Mouse (Mus musculus) adrenal gland, adult 8-10 months (tissue): ENCODE data around the gene Gbe1. TPM values are rescaled to one million over a fixed set of nuclear protein-coding genes. Genes with fewer than 3 reads are reported as not detected.

Experiments
- DNase-seq: peaks from one replicate; pipeline ENCODE4 v3.0.0; 2022
- total RNA-seq, 4 experiments: library from RNA; stranded (reverse); gene quantifications; 2 replicates each; pipeline ENCODE4 v1.2.4; 2022

Gbe1 gene
- 10 to 100 TPM; 22.0 to 54.2 (median 37.2) TPM for total RNA-seq

DNA sequence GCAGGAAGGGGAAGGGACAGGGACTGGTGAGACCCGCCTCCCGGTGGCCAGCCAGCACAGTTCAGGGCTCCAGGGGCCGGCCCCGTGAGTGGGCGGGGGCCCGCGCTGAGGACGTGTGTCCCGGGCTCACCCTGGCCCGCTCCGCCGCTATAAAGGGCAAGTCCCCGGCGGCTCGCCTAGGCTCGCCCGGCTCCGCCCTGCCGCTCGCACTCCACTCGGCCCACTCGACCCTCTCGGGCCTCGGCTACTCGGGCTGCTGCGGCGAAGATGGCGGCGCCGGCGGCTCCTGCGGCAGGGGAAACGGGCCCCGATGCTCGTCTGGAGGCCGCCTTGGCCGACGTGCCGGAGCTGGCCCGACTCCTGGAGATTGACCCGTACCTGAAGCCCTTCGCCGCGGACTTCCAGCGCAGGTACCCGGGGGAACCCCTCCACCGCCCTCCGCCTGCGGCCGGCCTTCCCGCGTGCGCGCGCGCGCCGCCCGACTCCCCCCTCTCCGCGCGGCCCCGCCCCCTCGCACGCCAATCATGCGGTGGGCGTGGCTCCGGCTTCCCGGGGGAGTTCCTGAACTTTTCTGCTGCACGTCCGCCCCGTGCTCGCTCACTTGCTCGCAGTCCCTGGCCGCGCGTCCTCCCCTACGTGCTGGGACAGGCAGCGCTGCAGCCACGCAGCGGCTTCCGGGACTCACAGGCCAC lies at the start of gene Gbe1:
Gene Gbe1, plus strand, starts transcription at position 64 of the 692 bp plus-strand sequence.
- peak; percentile 92 for DNase-seq

DNA sequence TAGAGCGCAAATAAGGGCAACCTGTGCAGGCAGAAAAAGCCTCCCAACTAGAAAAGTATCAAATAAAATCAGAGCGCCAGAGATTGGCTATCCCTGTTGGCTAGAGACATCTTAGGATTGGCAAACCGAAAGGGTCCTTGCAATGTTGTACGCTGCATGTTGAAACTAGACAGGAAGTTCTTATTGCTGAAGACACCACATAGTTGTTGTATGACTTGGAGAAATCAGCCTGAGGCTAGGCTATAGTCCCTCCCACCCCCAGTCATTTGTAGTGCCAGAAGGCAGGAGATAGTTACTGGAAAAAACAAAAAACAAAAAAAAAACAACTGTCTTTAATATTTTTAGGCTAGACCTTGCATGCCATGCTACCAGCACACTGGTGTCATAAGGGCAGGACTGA lies 3.1 kb upstream of the Gbe1 start:
- DNase-seq = no peak

DNA sequence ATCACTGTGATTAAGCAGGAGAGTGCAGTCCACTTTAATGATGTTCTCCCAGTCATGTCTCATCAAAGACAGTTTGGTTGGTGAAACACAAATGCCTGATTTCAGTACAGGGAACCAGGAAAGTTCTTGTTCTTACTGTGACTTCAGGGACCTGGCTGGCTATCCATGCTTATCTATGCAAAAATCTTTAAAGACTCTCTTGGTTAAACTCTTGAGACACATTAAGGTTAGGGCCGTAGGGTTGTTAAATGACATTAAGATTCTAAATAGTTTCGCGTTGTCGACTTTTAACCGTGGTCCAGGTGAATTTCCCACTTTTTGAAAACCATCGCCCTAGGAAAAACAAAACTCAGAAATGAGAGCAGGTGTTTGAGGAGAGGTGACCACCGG lies 258 bp upstream of the Gbe1 start:
- no peak for DNase-seq

DNA sequence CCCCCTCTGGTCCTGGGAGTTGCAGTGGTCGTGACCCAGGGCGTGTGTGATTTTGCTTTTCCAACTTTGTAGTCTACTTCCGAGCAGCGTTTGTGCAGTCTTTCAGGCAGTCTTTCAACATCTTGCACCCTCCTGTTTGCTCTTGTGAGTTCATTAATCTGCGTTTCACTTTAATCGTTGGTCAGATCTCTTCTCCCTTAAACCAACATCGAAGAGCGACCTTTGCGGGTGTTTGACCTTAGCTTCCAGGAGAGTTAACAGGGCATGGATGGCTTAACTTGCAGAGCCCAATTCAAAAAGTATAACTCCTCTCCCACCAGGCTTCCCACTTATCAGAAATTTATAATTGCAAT lies 805 bp downstream of the Gbe1 start:
- no peak for DNase-seq

DNA sequence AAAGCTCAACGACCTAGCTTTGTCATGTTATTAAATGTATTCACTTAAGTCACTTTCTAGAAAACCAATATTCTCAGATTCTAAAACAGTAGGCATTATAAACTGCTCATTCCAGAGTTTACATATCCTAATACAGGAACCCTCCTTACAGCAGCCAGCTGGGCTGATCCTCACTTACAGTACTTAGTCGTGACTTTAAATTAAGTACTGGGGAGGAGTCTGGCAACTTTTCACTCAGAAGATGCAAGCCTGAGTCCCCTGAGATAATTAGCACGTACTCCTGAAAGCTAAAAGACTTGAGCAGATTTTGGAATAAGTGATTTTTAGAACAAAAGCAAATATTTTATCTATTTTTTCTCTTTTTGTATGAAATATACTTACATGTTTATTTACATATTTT lies 1.5 kb downstream of the Gbe1 start:
- DNase-seq = no peak

DNA sequence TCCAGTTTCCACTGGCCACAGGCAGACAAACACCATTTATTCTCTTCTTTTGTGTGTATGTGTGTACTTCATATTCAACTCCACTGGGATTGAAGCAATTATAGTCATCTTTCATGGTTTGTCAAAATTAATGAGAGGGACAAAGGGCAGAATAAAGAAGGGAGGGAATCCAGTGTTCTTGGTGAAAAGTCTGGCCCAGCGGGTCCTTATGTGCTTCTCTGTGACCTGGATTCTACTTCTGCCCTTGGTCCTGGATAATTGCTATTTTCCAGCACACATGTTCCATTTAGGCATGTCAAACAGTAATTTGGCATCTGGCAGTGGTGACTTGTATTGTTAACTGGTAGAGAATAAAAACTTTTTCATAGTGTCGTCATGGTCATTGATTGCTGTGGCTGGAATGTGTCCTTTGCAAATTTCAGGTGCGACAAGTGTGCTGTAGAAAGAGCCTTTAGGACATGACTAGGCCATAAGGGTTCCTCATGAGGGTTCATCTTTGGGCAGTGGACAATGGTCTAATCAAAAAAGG lies 2.2 kb downstream of the Gbe1 start:
- no peak for DNase-seq

DNA sequence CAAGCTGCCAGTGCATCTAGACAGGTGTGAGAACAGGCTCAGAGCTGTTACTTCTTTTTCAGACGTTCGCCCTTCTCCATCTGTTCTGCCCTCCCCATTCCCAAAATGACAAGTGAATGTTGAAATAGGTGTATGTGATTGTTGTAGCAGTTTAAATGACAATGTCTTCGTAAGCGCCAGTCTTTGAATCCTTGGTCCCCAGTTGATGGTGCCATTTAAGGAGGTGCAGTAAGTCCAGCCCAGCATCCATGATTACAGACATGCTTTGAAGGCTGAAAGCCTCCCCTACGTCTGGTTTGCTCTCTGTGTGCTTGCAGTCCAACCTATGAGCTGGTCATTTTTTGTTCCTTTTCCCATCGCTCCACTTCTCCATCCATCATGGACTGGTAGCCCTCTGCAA lies 5.6 kb downstream of the Gbe1 start:
- no peak for DNase-seq

DNA sequence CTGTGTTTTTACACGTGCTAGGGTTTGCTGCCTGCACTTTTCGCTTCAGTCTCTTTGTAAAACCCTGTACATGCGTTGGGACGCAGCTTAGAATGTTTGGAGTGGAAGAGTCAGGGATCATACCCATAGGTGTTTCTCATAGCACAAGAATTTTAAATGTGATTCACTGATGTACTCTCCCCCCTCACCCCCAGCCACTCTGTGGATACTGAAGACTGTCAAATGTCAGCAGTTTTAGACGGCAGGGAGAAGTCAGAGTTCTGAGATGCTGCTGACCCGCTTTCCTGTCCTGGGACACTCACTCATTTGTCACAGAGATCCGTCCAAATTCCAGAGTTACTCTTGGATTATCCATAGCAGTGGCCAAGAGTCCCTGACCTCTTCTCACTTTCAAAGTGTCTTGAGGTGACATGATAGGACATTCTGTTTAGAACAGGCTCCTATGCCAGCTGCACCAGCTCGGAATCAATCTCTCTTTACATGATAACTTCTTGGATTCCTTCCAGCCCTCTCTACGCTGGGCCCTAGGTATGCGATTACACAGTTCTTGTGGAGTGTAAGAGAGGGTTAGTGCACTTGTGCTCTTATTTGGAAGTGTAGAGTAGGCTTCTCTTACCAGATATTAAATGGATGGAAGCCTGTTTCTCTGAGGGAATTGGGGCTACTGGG lies 7.0 kb downstream of the Gbe1 start:
- DNase-seq = no peak

DNA sequence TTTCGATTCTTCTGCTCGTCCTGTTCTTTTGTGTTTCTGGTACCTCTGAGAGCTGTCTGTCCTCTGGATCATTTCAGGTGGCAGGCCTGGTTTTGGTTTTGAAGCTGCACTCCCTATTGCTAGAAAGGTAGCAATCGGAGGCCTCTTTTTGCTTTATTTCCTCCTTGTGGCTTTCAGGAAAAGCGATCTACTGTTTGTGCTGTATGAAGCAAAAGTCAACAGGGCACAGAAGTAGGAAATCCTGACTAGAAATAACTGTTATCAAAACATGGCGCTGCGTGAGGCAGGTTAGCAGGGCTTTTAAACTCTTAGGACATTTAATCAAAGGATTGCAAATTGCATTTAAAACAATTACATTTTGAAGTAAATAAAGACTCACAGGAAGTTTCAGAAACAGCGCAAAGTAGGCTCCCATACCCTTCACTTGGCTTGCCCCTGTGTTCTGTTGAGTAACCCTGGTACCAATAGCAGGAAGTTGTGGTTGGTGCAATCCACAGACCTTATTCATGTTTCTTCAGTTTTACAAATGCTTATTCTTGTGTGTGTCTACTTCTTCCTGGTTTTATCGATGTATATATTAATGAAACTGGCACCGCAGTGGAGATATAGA lies 12.7 kb downstream of the Gbe1 start:
- no peak for DNase-seq

DNA sequence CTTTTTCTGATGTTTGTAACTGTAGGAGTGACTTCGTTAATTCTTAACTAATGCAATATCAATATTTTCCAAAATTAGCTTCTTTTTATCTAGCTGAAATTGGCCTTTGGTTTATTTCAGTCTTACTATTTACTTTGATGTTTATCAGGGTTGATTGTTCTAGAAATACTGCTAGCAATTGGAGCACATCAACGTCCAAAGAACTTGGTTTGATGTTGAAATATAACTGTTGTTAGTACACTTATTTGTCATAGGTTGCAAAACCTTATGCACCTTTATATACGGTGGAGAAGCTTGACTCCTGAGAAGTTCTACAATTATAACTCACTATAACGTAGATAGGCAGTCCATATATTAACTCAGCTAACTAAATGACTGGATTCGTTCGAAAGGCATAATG lies 14.8 kb downstream of the Gbe1 start:
- DNase-seq = no peak

DNA sequence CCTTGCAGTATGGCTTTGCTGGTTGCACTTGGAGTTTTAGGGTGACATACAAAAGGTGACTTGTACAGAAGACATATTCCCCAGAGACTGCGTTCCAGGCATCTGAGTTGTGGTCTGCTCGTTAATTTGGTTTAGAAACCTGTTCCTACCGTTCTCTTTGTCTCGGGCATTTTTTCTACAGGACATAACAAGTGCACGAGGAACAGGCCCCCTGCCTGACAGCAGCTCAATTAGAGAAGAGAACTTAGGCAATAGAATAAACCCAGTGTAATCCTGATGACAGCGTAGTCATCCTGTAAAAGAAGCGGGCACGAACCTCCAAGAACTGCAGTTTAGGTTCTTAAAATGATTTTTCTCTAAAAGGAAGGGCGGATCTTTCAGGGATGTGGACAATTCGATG lies 15.3 kb downstream of the Gbe1 start:
- no peak for DNase-seq

DNA sequence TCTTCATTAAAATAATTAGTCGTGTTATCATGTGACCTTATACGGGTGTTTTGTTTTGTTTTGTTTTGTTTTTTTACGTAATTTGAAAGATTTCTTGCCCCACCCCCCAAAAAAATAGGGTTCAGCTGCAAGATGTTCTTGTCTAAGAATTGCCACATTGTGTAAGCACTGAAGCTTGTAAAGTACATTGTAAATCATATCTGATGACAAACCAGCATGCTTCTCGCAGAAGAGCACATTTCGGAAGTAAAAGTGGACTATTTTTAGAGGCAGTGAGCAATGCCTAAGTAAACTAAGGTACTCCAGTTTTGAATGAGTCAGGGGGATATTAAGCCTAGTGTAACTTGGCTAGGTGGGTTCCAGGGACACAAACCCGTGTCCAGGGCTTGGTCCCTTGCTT lies 15.7 kb downstream of the Gbe1 start:
- DNase-seq = no peak

DNA sequence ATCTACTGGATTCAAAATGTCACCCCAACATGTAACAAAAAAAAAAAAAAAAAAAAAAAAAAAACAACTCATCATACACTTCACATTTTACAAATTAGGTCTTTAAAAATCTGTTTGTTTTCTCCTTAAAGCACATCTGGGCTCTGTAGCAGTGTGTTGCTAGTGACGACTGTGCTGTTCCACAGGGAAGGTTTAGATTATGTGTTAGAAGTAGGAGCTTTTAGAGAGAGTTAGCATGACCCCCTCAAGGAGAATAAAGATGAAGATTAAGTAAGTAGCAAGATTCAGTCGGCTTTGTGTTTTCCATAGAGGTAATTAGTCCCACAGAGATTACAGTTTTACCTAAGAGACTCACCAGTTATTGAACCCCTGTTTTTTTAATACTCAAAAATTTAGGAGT lies 16.3 kb downstream of the Gbe1 start:
- no peak for DNase-seq

DNA sequence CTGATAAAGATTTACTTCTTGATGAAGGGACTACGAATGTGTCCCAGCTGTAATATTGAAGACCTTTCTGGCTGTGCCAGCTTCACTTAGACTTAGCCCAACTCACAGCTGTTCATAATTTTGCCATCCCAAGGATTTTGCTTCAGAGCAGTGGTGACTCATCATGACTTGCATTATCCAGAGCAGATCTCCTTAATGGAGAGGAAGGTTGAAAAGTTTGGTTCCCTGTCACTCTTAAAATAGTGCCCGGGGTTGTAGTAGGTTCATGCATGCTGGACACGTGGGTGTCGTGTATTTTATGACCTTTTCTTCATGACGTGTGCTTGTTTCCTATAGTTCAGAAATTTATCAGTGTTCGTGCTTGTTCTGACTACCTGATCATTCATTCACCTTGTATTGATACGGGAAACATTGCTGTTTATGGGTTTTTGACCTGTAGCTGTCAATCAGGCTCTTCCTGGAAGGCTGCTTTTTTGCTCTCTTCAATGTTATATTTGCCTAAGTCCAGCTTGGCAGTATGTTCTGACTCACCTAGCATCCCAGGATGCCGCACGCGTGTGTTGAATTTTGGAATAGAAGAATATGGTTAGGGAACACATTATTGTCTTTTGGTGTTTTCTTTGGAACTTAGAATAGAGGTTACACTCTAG lies 17.0 kb downstream of the Gbe1 start:
- peak; percentile 27 for DNase-seq

DNA sequence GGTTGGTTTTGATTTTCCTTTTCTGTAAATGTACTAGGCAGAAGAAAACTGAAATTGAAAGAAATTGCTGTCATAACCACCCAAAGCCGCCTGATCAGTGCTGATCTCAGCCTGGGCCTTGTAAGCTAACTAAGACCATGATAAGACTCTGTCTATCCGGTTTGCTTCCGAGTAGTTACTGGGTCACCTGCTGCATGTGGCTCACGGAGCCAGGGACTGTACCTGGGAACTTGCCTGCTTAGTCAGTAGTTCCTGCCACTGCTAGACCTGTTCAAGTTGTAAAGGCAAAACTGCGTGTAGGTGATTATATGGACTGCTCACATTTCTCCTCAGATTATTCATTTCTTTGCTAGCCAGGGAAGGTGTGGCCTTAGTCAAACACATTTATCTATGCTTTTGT lies 21.1 kb downstream of the Gbe1 start:
- no peak for DNase-seq

DNA sequence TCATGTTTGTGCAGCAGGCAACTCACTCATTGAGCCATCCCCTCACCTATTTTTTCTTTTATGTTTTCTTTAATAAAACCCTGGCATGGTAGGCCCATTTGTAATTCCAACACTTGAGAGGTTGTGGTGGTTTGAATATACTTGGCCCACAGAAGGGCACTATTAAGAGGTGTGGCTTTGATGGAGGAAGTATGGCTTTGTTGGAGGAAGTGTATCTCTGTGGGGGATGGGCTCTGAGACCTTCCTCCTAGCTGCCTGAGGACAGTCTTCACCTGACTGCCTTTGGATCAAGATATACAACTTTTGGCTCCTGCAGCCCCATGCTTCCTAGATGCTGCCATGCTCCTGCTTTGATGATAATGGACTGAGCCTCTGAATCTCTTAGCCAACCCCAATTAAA lies 21.7 kb downstream of the Gbe1 start:
- DNase-seq = no peak

DNA sequence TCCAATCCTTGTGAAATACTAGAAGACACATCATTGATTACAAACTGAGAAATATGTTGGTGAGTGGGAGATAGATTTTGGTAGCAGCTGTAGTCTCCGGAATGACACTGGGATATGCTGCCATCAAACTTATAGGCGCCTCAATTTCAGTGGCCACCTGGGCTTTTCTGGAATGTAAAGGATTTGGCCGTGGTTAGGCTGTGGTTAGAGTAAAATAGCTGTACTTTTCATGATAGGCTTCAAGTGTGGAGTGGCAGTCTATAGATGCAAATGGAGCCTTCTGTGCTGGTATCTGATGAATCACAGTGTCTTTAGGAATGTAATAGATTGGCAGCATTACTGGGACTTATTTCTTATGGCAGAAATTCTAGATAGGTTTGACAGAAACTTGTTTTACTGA lies 23.9 kb downstream of the Gbe1 start:
- no peak for DNase-seq

DNA sequence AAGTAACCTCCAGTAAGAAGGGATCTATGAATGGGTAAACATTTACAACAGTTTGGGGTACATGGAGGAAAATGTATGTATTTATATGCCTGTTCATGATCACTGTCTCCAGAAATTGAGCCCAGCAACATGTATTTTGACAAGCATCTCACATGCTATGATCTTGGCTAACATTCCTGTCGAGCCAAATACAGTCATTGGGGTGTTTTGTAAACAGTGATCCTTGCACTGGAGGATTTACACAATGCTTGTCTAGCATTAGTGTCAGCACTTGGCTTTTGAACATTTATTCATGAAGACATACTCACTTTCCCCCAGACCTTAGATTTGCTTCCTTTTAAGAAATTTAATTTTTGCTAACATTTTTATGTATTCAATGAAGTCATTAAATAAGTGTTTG lies 30.7 kb downstream of the Gbe1 start:
- DNase-seq = no peak

DNA sequence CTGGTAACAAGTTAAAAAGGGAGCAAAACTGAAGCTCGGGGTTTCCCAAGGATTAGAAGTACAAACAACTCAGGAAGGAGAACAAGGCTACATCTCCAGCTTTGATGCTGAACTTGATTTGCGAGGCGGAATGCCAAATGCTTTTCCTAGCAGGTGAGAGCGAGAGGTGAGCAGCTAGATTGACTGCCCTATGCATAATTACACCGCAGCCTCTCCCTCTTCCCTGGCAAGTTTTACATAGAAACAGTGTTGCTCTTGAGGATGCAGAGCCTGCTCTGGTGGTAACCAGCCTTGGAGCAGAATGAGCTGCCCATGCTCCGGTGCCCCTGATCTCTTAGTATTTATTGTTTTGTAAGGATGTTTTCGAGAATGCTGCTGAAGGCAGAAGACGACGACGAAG lies 31.9 kb downstream of the Gbe1 start:
- no peak for DNase-seq

DNA sequence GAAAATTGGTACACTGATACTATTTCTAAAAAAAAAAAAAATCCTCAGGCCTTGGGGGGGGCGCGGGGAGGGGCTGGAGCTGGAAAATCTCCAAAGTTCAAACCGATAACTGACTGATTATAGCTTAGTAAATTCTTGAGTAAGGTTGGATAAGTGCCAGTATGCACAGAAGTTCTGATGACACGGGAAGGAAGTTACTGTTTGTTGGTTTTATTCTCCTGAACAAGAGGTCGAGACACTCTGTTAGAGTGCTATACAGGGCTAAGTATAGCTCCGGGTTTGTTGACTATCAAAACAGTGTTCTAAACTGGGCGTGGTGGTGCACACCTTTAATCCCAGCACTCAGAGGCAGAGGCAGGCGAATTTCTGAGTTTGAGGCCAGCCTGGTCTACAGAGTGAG lies 36.3 kb downstream of the Gbe1 start:
- DNase-seq = no peak

DNA sequence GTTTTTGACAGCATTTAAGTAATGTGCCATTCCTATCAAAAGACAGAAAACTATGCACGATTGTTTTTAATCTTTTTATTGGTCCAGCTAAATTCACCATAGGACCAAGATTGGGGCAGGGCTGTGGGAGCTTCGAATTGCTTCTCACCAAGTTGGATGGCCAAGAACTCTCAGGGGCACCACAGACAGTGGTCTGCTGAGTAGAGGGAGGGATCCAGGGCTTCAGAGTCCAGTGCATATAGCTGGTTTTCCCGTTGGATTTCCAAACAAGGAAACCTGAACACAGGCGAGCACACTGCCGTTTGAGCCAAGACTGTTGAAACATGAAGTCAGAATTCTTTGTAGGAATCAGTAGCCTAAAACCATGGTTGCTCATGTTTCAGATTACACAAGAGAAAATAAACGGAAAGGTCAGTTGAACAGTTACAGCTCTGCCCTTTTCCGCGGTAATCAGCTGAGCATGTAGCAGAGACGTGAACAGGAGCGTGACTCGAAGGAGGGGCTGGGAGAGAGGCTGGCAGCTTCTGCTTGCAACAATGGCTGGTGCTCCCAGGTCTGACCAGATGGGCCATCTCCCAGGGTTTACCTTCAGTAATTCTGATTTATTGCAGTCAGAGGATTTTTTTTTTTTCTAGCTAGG lies 38.0 kb downstream of the Gbe1 start:
- peak; percentile 31 for DNase-seq

DNA sequence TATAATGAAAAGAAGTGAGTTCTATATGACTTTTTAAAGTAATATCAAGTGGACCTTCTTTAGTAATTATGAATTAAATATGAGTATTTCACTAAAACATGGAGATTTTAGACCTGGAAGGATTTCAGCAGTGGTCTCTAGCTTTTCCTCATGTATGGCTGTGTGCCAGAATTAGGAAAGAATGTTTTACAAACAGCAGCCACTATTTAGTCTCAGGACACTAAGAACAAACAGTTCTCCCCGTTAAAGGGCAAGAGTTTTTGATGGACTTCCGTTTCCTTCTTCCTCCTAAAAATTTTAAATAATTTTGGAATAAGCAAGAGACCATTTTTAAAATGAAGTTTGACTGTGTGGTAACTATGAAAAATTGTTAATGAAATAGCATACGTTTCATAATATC lies 38.8 kb downstream of the Gbe1 start:
- DNase-seq = no peak

DNA sequence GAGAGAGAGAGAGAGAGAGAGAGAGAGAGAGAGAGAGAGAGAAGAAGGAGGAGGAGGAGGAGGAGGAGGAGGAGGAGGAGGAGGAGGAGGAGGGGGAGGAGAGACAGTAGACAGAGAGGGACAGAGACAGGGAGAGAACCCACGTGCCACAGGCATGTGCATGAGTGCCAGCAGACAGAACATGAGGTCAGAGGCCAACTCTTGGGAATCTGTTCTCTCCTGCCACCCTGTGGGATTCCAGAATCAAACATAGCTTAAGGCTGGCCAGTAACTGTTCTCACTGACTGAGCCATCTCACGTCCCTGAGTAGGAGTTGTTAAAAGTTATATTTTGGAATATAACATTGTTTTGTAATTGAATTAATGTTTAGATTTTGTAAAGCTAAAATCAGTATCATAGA lies 39.3 kb downstream of the Gbe1 start:
- DNase-seq = peak; percentile 69
